Mouse (Mus musculus) MEL (cell line): ENCODE measurements around the gene Mafk. TPM values are rescaled to one million over a fixed set of nuclear protein-coding genes. Genes with fewer than 3 reads are reported as not detected.

Experiments
- DNase-seq: peaks from one replicate; pipeline ENCODE4 v3.0.0; 2011; ENCODE audit warnings: low read depth, low spot score
- H3K27ac ChIP-seq: 2 replicates; pipeline ENCODE4 v1.5.1; 2012; ENCODE audit warnings: low read depth, mild to moderate bottlenecking, control low read depth, low read length, moderate library complexity; ENCODE audit not compliant: control insufficient read depth
- H3K27me3 ChIP-seq, 2 experiments: fragments of 150-350 bp in 1 of 2; sonication (generic) in 1 of 2; 2 replicates each; pipeline ENCODE4 v1.6.1; 2012; ENCODE audit warnings: low read length in 2 of 2, mild to moderate bottlenecking in 2 of 2, improper control_type of control experiment in 1 of 2, moderate library complexity in 1 of 2; ENCODE audit not compliant: insufficient read depth in 2 of 2, control insufficient read depth in 1 of 2
- H3K36me3 ChIP-seq, 2 experiments: 2 replicates each; pipeline ENCODE4 v1.6.1; 2012 to 2014; ENCODE audit warnings: low read length in 2 of 2, improper control_type of control experiment in 1 of 2, inconsistent platforms in 1 of 2, mild to moderate bottlenecking in 1 of 2; ENCODE audit not compliant: insufficient read depth in 2 of 2, control insufficient read depth in 1 of 2
- H3K4me1 ChIP-seq, 2 experiments: fragments of 150-350 bp in 1 of 2; sonication (generic) in 1 of 2; 2 replicates each; pipeline ENCODE4 v1.6.1; 2012; ENCODE audit warnings: low read length in 2 of 2, improper control_type of control experiment in 1 of 2, mild to moderate bottlenecking in 1 of 2; ENCODE audit not compliant: insufficient read depth in 2 of 2, control insufficient read depth in 1 of 2
- H3K4me3 ChIP-seq, 2 experiments: fragments of 150-350 bp in 1 of 2; sonication (generic) in 1 of 2; 2 replicates each; pipeline ENCODE4 v1.5.1; 2012; ENCODE audit warnings: low read depth in 2 of 2, low read length in 2 of 2, mild to moderate bottlenecking in 2 of 2, moderate library complexity in 2 of 2, control low read depth in 1 of 2, improper control_type of control experiment in 1 of 2; ENCODE audit not compliant: control insufficient read depth in 1 of 2, insufficient read depth in 1 of 2
- H3K79me2 ChIP-seq: 2 replicates; pipeline ENCODE4 v1.6.1; 2012; ENCODE audit warnings: mild to moderate bottlenecking, low read length, moderate library complexity; ENCODE audit not compliant: control insufficient read depth, poor library complexity, insufficient read depth
- H3K9ac ChIP-seq: 2 replicates; pipeline ENCODE4 v1.6.1; 2012; ENCODE audit warnings: low read depth, mild to moderate bottlenecking, control low read depth, low read length, moderate library complexity; ENCODE audit not compliant: control insufficient read depth, poor library complexity, severe bottlenecking
- H3K9me3 ChIP-seq: fragments of 150-350 bp; sonication (generic); replicated peaks from 2 replicates; pipeline ENCODE4 v1.6.1; 2012; ENCODE audit warnings: mild to moderate bottlenecking, low read length, improper control_type of control experiment, moderate library complexity; ENCODE audit not compliant: insufficient read depth
- BHLHE40 ChIP-seq: IDR thresholded peaks from 2 replicates; pipeline ENCODE4 v1.6.1; 2012; ENCODE audit warnings: low read depth, mild to moderate bottlenecking, inconsistent platforms, low read length, improper control_type of control experiment, borderline replicate concordance
- CHD1 ChIP-seq: IDR thresholded peaks from 2 replicates; pipeline ENCODE4 v1.6.1; 2012; ENCODE audit warnings: low read depth, mild to moderate bottlenecking, inconsistent platforms, low read length, improper control_type of control experiment
- CHD2 ChIP-seq: IDR thresholded peaks from 2 replicates; pipeline ENCODE4 v1.6.1; 2011; ENCODE audit warnings: low read length, improper control_type of control experiment
- CTCF ChIP-seq, 3 experiments: IDR thresholded peaks in 2 of 3; conservative IDR thresholded peaks in 1 of 3; 2 replicates each; pipeline ENCODE4 v1.5.1; 2011 to 2012; ENCODE audit warnings: low read length in 3 of 3, low read depth in 2 of 3, mild to moderate bottlenecking in 2 of 3, improper control_type of control experiment in 1 of 3, inconsistent platforms in 1 of 3, mixed read lengths in 1 of 3, moderate library complexity in 1 of 3; ENCODE audit not compliant: control insufficient read depth in 1 of 3, insufficient read depth in 1 of 3, poor library complexity in 1 of 3, severe bottlenecking in 1 of 3
- ETS1 ChIP-seq: IDR thresholded peaks from 2 replicates; pipeline ENCODE4 v1.6.1; 2012; ENCODE audit warnings: low read depth, mild to moderate bottlenecking, inconsistent platforms, low read length, improper control_type of control experiment, moderate library complexity
- GABPA ChIP-seq: IDR thresholded peaks from 2 replicates; pipeline ENCODE4 v1.6.1; 2012; ENCODE audit warnings: low read depth, mild to moderate bottlenecking, inconsistent platforms, low read length, improper control_type of control experiment, moderate library complexity
- HCFC1 ChIP-seq: IDR thresholded peaks from 2 replicates; pipeline ENCODE4 v1.6.1; 2012; ENCODE audit warnings: low read depth, mild to moderate bottlenecking, inconsistent platforms, low read length, improper control_type of control experiment, moderate library complexity
- MAFK ChIP-seq: IDR thresholded peaks from 2 replicates; pipeline ENCODE4 v1.6.1; 2011; ENCODE audit warnings: low read depth, mild to moderate bottlenecking, low read length, improper control_type of control experiment, borderline replicate concordance
- MAZ ChIP-seq: IDR thresholded peaks from 2 replicates; pipeline ENCODE4 v1.6.1; 2012; ENCODE audit warnings: low read depth, mild to moderate bottlenecking, inconsistent platforms, low read length, improper control_type of control experiment
- MEF2A ChIP-seq: IDR thresholded peaks from 2 replicates; pipeline ENCODE4 v1.6.1; 2014; ENCODE audit warnings: low read depth, mild to moderate bottlenecking, inconsistent platforms, low read length, improper control_type of control experiment; ENCODE audit not compliant: poor library complexity, insufficient replicate concordance, severe bottlenecking; ENCODE audit errors: extremely low read depth
- MXI1 ChIP-seq: IDR thresholded peaks from 2 replicates; pipeline ENCODE4 v1.6.1; 2011; ENCODE audit warnings: mild to moderate bottlenecking, low read depth, low read length, improper control_type of control experiment
- NELFE ChIP-seq: IDR thresholded peaks from 2 replicates; pipeline ENCODE4 v1.6.1; 2011; ENCODE audit warnings: low read depth, low read length, improper control_type of control experiment
- POLR2A ChIP-seq, 2 experiments: IDR thresholded peaks; 2 replicates each; pipeline ENCODE4 v1.6.1; 2011 to 2012; ENCODE audit warnings: low read length in 2 of 2, mild to moderate bottlenecking in 2 of 2, control low read depth in 1 of 2, improper control_type of control experiment in 1 of 2, low read depth in 1 of 2, moderate library complexity in 1 of 2; ENCODE audit not compliant: control insufficient read depth in 1 of 2, insufficient read depth in 1 of 2, poor library complexity in 1 of 2
- POLR2AphosphoS2 ChIP-seq: IDR thresholded peaks from 2 replicates; pipeline ENCODE4 v1.6.1; 2011; ENCODE audit warnings: low read length, improper control_type of control experiment
- POLR2AphosphoS5 ChIP-seq: IDR thresholded peaks from 2 replicates; pipeline ENCODE4 v1.6.1; 2012; ENCODE audit warnings: low read depth, borderline replicate concordance, mild to moderate bottlenecking, inconsistent platforms, low read length, moderate library complexity, mixed read lengths
- RAD21 ChIP-seq: IDR thresholded peaks from 2 replicates; pipeline ENCODE4 v1.6.1; 2011; ENCODE audit warnings: mild to moderate bottlenecking, low read depth, low read length, improper control_type of control experiment
- SMC3 ChIP-seq: IDR thresholded peaks from 2 replicates; pipeline ENCODE4 v1.6.1; 2011; ENCODE audit warnings: low read depth, low read length, improper control_type of control experiment
- TAL1 ChIP-seq: IDR thresholded peaks from 2 replicates; pipeline ENCODE4 v1.6.1; 2012; ENCODE audit warnings: mild to moderate bottlenecking, inconsistent platforms, low read length, moderate library complexity, mixed read lengths
- TBP ChIP-seq: IDR thresholded peaks from 2 replicates; pipeline ENCODE4 v1.8.0; 2011; ENCODE audit warnings: low read depth, low read length, improper control_type of control experiment
- TCF12 ChIP-seq: IDR thresholded peaks from 2 replicates; pipeline ENCODE4 v1.6.1; 2014; ENCODE audit warnings: low read depth, mild to moderate bottlenecking, inconsistent platforms, low read length, improper control_type of control experiment, moderate library complexity
- USF2 ChIP-seq, 2 experiments: IDR thresholded peaks; 2 replicates each; pipeline ENCODE4 v1.6.1; 2011 to 2012; ENCODE audit warnings: improper control_type of control experiment in 2 of 2, low read length in 2 of 2, borderline replicate concordance in 1 of 2, inconsistent platforms in 1 of 2, low read depth in 1 of 2, mild to moderate bottlenecking in 1 of 2; ENCODE audit not compliant: insufficient read depth in 1 of 2
- ZKSCAN1 ChIP-seq: IDR thresholded peaks from 2 replicates; pipeline ENCODE4 v1.6.1; 2012; ENCODE audit warnings: low read depth, mild to moderate bottlenecking, inconsistent platforms, low read length, improper control_type of control experiment, moderate library complexity
- polyA plus RNA-seq, 2 experiments: library from polyadenylated mRNA; stranded (reverse) in 1 of 2; unstranded in 1 of 2; fragments of >175 nt in 1 of 2; fragments of >200 nt in 1 of 2; gene quantifications; 2 replicates each; pipeline versions ENCODE4 v1.2.1 to v1.2.4; 2012; ENCODE audit warnings: low replicate concordance in 2 of 2, low read depth in 1 of 2; ENCODE audit not compliant: insufficient read length in 2 of 2, insufficient read depth in 1 of 2, missing spikeins in 1 of 2
- total RNA-seq: library from RNA; depleted of rRNA; stranded (reverse); fragments of 300-350 nt; gene quantifications from 2 replicates; pipeline ENCODE4 v1.2.3, GENCODE M21; 2012

Gene Mafk
- total and polyA plus RNA-seq, 3 experiments, result 56.5 to 62.1 TPM; not detected in 1

GRCm38 (mm10) chr5:139775216-139775926, 15.9 kb upstream of the Mafk start, which contains the start of gene Ints1 (continued):
- TF ChIP-seq USF2 (IDR thresholded peaks at IDR 0.05; ENCODE audit: borderline replicate concordance in 1 of 2, insufficient read depth in 1 of 2, low read depth in 1 of 2, low read length in 2 of 2), result no peak
- TF ChIP-seq NELFE, result peak; percentile 76
- peak; percentile 53 to 84; a peak in 3 of 4 replicates for TF ChIP-seq POLR2A (IDR thresholded peaks at IDR 0.05; ENCODE audit: control insufficient read depth in 1 of 2, insufficient read depth in 1 of 2, low read depth in 1 of 2, low read length in 2 of 2, poor library complexity in 1 of 2)

GRCm38 (mm10) chr5:139776966-139777365, 14.3 kb upstream of the Mafk start:
- Histone ChIP-seq H3K9me3 (no peaks in the 10 kb centered on the region), H3K4me3 (no peak overlapping the region), H3K79me2 (peaks cover 9% of the 10 kb centered on the region), H3K4me1 (peaks cover 0 to 8% of the 10 kb centered on the region in 2 experiments; a peak in 1 of 4 replicates), H3K9ac (no peak overlapping the region), H3K27ac (no peak overlapping the region), H3K36me3 (no peaks in the 10 kb centered on the region; a peak in 1 of 4 replicates), H3K27me3 (no peaks in the 10 kb centered on the region)
- no peak for DNase-seq
- TF ChIP-seq CTCF (IDR thresholded peaks at IDR 0.05 in 2 of 3, conservative IDR thresholded peaks at IDR 0.05 in 1 of 3; ENCODE audit: control insufficient read depth in 1 of 3, insufficient read depth in 1 of 3, low read depth in 2 of 3, low read length in 3 of 3, poor library complexity in 1 of 3, severe bottlenecking in 1 of 3), result no peak
- no peak for TF ChIP-seq POLR2AphosphoS2
- no peak for TF ChIP-seq CHD2
- TF ChIP-seq MEF2A, result no peak
- no peak for TF ChIP-seq RAD21
- no peak for TF ChIP-seq TAL1
- TF ChIP-seq NELFE, result no peak
- no peak for TF ChIP-seq CHD1
- no peak for TF ChIP-seq HCFC1
- no peak for TF ChIP-seq MXI1
- no peak for TF ChIP-seq ZKSCAN1
- no peak for TF ChIP-seq GABPA
- no peak for TF ChIP-seq ETS1
- no peak for TF ChIP-seq MAFK
- no peak for TF ChIP-seq TBP
- no peak for TF ChIP-seq SMC3
- no peak for TF ChIP-seq POLR2AphosphoS5
- TF ChIP-seq BHLHE40, result no peak
- TF ChIP-seq TCF12, result no peak
- no peak for TF ChIP-seq MAZ
